In genomic region chr14:73110682-73111081, GRCm38 (mm10) we compare ENCODE assay signal across 26 mouse cellular contexts. TPM values are rescaled to one million over a fixed set of nuclear protein-coding genes. Genes with fewer than 3 reads are reported as not detected.
DNase-seq lines count a peak whose midpoint lies in the region; ATAC-seq and TF ChIP-seq lines count a peak whose summit lies in the region.
"Had no signal": no experiment of that assay in that cellular context is flagged by ENCODE, and none has a peak within 500 bp of the region (broad histone marks: within the 10 kb centered on the region; RNA-seq: fewer than 3 reads in every experiment).

No protein-coding gene starts in this region.

- ATAC-seq in intestine, postnatal 0 days: peak; percentile 9; the same call in 1 of the 2 replicates
- ATAC-seq: forebrain, embryonic 15.5 days; inflammation-experienced regulatory T-cells, adult 6 months had no signal

- H3K4me1 ChIP-seq in heart, embryonic 10.5 days: no peaks in the 10 kb centered on the region
- H3K4me1 ChIP-seq in intestine, postnatal 0 days (replicated peaks; ENCODE audit: control insufficient read depth, insufficient read depth, low read length): peaks cover 16% of the 10 kb centered on the region; the same call in 1 of the 2 replicates
- H3K4me1 ChIP-seq: forebrain, embryonic 15.5 days had no signal

- DNase-seq in heart, embryonic 10.5 days (ENCODE audit: low spot score): peak; percentile 35
- DNase-seq in heart, adult 18-20 months: no peak
- DNase-seq in 3T3-L1 (ENCODE audit: low read depth, low spot score): peak; percentile 71
- peak; percentile 66 for DNase-seq in NIH3T3 (ENCODE audit: low read depth)
- DNase-seq in spleen, adult 12 weeks (ENCODE audit: low spot score): no peak
- no peak for DNase-seq in thymus, adult 18-20 months
- DNase-seq: adrenal gland, postnatal 10 days; cerebellum, adult 9-11 months; gastrocnemius, postnatal 25 days; heart, postnatal 4 days; left cerebral cortex, postnatal 4 days; lung, postnatal 36 days; right cerebral cortex, adult 18-20 months; right cerebral cortex, postnatal 4 days; thymus, postnatal 4 days had no signal

- no peak overlapping the region for H3K9ac ChIP-seq in intestine, postnatal 0 days (ENCODE audit: low read depth, low read length)
- H3K9ac ChIP-seq: embryonic facial prominence, embryonic 15.5 days; forebrain, embryonic 15.5 days; heart, embryonic 15.5 days; hindbrain, embryonic 14.5 days; limb, embryonic 15.5 days; liver, embryonic 15.5 days; lung, embryonic 15.5 days; neural tube, embryonic 15.5 days had no signal

- no peaks in the 10 kb centered on the region for H3K36me3 ChIP-seq in heart, embryonic 10.5 days
- no peaks in the 10 kb centered on the region for H3K36me3 ChIP-seq in intestine, postnatal 0 days (ENCODE audit: control insufficient read depth, insufficient read depth)
- H3K36me3 ChIP-seq: embryonic facial prominence, embryonic 15.5 days; forebrain, embryonic 15.5 days; heart, embryonic 15.5 days; limb, embryonic 15.5 days; liver, embryonic 15.5 days; lung, embryonic 15.5 days; neural tube, embryonic 15.5 days had no signal

- TF ChIP-seq CTCF in intestine, postnatal 0 days (IDR thresholded peaks at IDR 0.05; ENCODE audit: low read depth): no peak

- 68% methylated on average over 3 of the region's 3 CpGs for WGBS in heart, embryonic 10.5 days
- 76% methylated on average over 3 of the region's 3 CpGs for WGBS in intestine, postnatal 0 days

- H3K4me2 ChIP-seq in intestine, postnatal 0 days (replicated peaks; ENCODE audit: low read depth): no peak overlapping the region
- H3K4me2 ChIP-seq: embryonic facial prominence, embryonic 15.5 days; forebrain, embryonic 15.5 days; heart, embryonic 15.5 days; hindbrain, embryonic 14.5 days; limb, embryonic 15.5 days; liver, embryonic 15.5 days; lung, embryonic 15.5 days; neural tube, embryonic 15.5 days had no signal

- no peaks in the 10 kb centered on the region for H3K27me3 ChIP-seq in heart, embryonic 10.5 days (ENCODE audit: insufficient read depth, poor library complexity, severe bottlenecking)
- H3K27me3 ChIP-seq in intestine, postnatal 0 days (replicated peaks; ENCODE audit: control insufficient read depth, insufficient read depth, low read length): no peaks in the 10 kb centered on the region
- H3K27me3 ChIP-seq: embryonic facial prominence, embryonic 15.5 days; forebrain, embryonic 15.5 days; heart, embryonic 15.5 days; limb, embryonic 15.5 days; liver, embryonic 15.5 days; lung, embryonic 15.5 days; neural tube, embryonic 15.5 days had no signal

- H3K4me3 ChIP-seq in heart, embryonic 10.5 days: no peak overlapping the region
- no peak overlapping the region for H3K4me3 ChIP-seq in intestine, postnatal 0 days (ENCODE audit: low read depth, low read length)
- H3K4me3 ChIP-seq: embryonic facial prominence, embryonic 15.5 days; forebrain, embryonic 15.5 days; heart, embryonic 15.5 days; left cerebral cortex, adult 2 months; limb, embryonic 15.5 days; liver, embryonic 15.5 days; lung, embryonic 15.5 days; neural tube, embryonic 15.5 days had no signal

- H3K27ac ChIP-seq in heart, embryonic 10.5 days: no peak overlapping the region
- H3K27ac ChIP-seq in intestine, postnatal 0 days (ENCODE audit: low read depth, low read length): peak overlapping the region; percentile 63; the same call in 1 of the 2 replicates
- H3K27ac ChIP-seq: embryonic facial prominence, embryonic 15.5 days; forebrain, embryonic 15.5 days; heart, embryonic 15.5 days; hindbrain, embryonic 14.5 days; left cerebral cortex, adult 2 months; limb, embryonic 15.5 days; liver, embryonic 15.5 days; lung, embryonic 15.5 days; neural tube, embryonic 15.5 days had no signal

- no peaks in the 10 kb centered on the region for H3K9me3 ChIP-seq in heart, embryonic 10.5 days
- H3K9me3 ChIP-seq in intestine, postnatal 0 days (ENCODE audit: control insufficient read depth): no peaks in the 10 kb centered on the region
- H3K9me3 ChIP-seq: embryonic facial prominence, embryonic 15.5 days; forebrain, embryonic 15.5 days; heart, embryonic 15.5 days; limb, embryonic 15.5 days; liver, embryonic 15.5 days; lung, embryonic 15.5 days; neural tube, embryonic 15.5 days had no signal

RNA-seq across cellular contexts. Expression of gene Rcbtb2, which starts 12.2 kb away (rescaled TPM):
- polyA plus RNA-seq in heart, embryonic 10.5 days (2016; fragmentation: Nextera tagmentation; extraction: Ambion mirVana): 81.2 and 99.9 TPM in 2 replicates
- total RNA-seq in heart, adult 18-20 months (2021): 10 to 100 TPM; 21.9 to 23.7 TPM
- polyA plus RNA-seq in intestine, postnatal 0 days (2015; fragmentation: Nextera tagmentation; extraction: Ambion mirVana): 31.8 and 32.2 TPM in 2 replicates

Comparison
In these comparisons a context has a peak if more than half of its experiments do, and no peak if none do; other contexts are left out.
1. DNase-seq: peak in heart, embryonic 10.5 days (single experiment), 3T3-L1 (single experiment) and NIH3T3 (single experiment); none in heart, adult 18-20 months (0 of 2), spleen, adult 12 weeks (single experiment) and thymus, adult 18-20 months (0 of 2).